ENCODE assay signal across 27 mouse cellular contexts in the genomic region with DNA sequence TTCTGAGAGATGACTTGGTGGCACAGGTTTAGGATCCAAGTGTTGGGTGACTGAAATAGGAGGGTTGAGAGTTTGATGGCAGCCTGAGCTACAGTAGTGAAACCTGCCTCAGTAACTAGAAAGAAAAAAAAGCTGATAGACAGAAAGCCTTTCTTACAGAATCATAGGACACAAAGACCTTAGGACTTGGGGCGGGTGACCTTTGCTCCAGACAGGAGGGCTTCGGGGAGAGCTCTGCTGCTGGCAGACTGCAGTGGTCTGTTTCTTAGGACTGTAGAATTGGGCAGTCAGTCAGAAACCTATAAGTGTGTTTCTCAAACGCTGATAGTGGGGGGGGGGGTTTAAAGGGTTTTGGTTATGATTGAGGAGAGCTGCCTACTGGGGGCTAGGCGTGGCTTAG. TPM values are rescaled to one million over a fixed set of nuclear protein-coding genes. Genes with fewer than 3 reads are reported as not detected.
DNase-seq lines count a peak whose midpoint lies in the region; ATAC-seq and TF ChIP-seq lines count a peak whose summit lies in the region.
"Had no signal": no experiment of that assay in that cellular context is flagged by ENCODE, and none has a peak within 500 bp of the region (broad histone marks: within the 10 kb centered on the region; RNA-seq: fewer than 3 reads in every experiment).

No protein-coding gene starts in this region.

- WGBS in kidney, adult 2 months = 88% methylated on average over 4 of the region's 4 CpGs
- WGBS in kidney, embryonic 16.5 days = 90% methylated on average over 4 of the region's 4 CpGs

- no peak overlapping the region for H3K27ac ChIP-seq in kidney, adult 2 months (ENCODE audit: insufficient read depth, low read depth, low read length)
- H3K27ac ChIP-seq in kidney, embryonic 16.5 days (ENCODE audit: low read length) = no peak overlapping the region
- H3K27ac ChIP-seq in brown adipose tissue, adult 24 weeks (replicated peaks; ENCODE audit: low read depth, low read length) = peak overlapping the region; percentile 42
- H3K27ac ChIP-seq: embryonic facial prominence, embryonic 10.5 days; embryonic facial prominence, embryonic 13.5 days; forebrain, embryonic 12.5 days; forebrain, embryonic 15.5 days; heart, embryonic 15.5 days; hindbrain, embryonic 14.5 days; hindbrain, postnatal 0 days had no signal

- intact Hi-C loops in heart, postnatal 36 days (cut with DNase I) = no loop called here

- peaks cover 8% of the 10 kb centered on the region for H3K4me1 ChIP-seq in kidney, adult 2 months (ENCODE audit: control insufficient read depth, insufficient read depth, low read length)
- no peaks in the 10 kb centered on the region for H3K4me1 ChIP-seq in kidney, embryonic 16.5 days (ENCODE audit: insufficient read depth, low read length)
- H3K4me1 ChIP-seq in brown adipose tissue, adult 24 weeks (ENCODE audit: control insufficient read depth, insufficient read depth, insufficient read length, low read length) = no peaks in the 10 kb centered on the region
- H3K4me1 ChIP-seq: embryonic facial prominence, embryonic 10.5 days; embryonic facial prominence, embryonic 13.5 days; forebrain, embryonic 12.5 days; forebrain, embryonic 15.5 days; heart, embryonic 12.5 days had no signal

- H3K4me3 ChIP-seq in kidney, adult 2 months (ENCODE audit: insufficient read depth, low read depth, low read length) = no peak overlapping the region
- no peak overlapping the region for H3K4me3 ChIP-seq in kidney, embryonic 16.5 days (ENCODE audit: low read length)
- no peak overlapping the region for H3K4me3 ChIP-seq in brown adipose tissue, adult 24 weeks (ENCODE audit: insufficient read depth, low read depth, low read length)
- H3K4me3 ChIP-seq: embryonic facial prominence, embryonic 10.5 days; embryonic facial prominence, embryonic 13.5 days; erythroblast, embryonic 14.5 days; forebrain, embryonic 12.5 days; forebrain, embryonic 15.5 days; heart, embryonic 12.5 days; heart, embryonic 15.5 days had no signal

- no peak for TF ChIP-seq CTCF in kidney, adult 2 months (conservative IDR thresholded peaks at IDR 0.05; ENCODE audit: insufficient read depth, insufficient read length, low read depth, low read length)

- H3K9me3 ChIP-seq in kidney, embryonic 16.5 days (ENCODE audit: low read length) = no peaks in the 10 kb centered on the region
- H3K9me3 ChIP-seq: embryonic facial prominence, embryonic 10.5 days; embryonic facial prominence, embryonic 13.5 days; forebrain, embryonic 12.5 days; forebrain, embryonic 15.5 days; heart, embryonic 12.5 days; heart, embryonic 15.5 days had no signal

- H3K27me3 ChIP-seq in kidney, adult 2 months (replicated peaks; ENCODE audit: control insufficient read depth, insufficient read depth, low read length) = no peaks in the 10 kb centered on the region
- no peaks in the 10 kb centered on the region for H3K27me3 ChIP-seq in kidney, embryonic 16.5 days (ENCODE audit: insufficient read depth, low read length)
- H3K27me3 ChIP-seq: embryonic facial prominence, embryonic 13.5 days; forebrain, embryonic 12.5 days; forebrain, embryonic 15.5 days; heart, embryonic 12.5 days; heart, embryonic 15.5 days had no signal

- H3K9ac ChIP-seq in kidney, embryonic 16.5 days (replicated peaks; ENCODE audit: low read length) = no peak overlapping the region
- H3K9ac ChIP-seq: embryonic facial prominence, embryonic 13.5 days; forebrain, embryonic 12.5 days; forebrain, embryonic 15.5 days; heart, embryonic 12.5 days; heart, embryonic 15.5 days; hindbrain, embryonic 14.5 days had no signal

- DNase-seq in kidney, adult 2 months = peak; percentile 72
- peak; percentile 46 for DNase-seq in kidney, postnatal 10 days
- DNase-seq in kidney, postnatal 36 days = peak; percentile 62 to 67
- no peak for DNase-seq in heart, postnatal 36 days
- DNase-seq: adrenal gland, adult 8-10 months; adrenal gland, postnatal 36 days; cerebellum, adult 11 months; cerebellum, adult 2 months; cerebellum, postnatal 10 days; cerebellum, postnatal 36 days; embryo, embryonic 11 days; gastrocnemius, postnatal 25 days; heart, adult 18-20 months; heart, postnatal 10 days; heart, postnatal 4 days had no signal

- no peak for TF ChIP-seq POLR2A in kidney, adult 2 months (IDR thresholded peaks at IDR 0.05; ENCODE audit: low read depth, low read length)

- H3K36me3 ChIP-seq in kidney, adult 2 months (ENCODE audit: control insufficient read depth, insufficient read depth, low read length) = 0 out of 2 replicates have a peak, but pooled peaks cover 3% of the 10 kb centered on the region
- H3K36me3 ChIP-seq in kidney, embryonic 16.5 days (ENCODE audit: insufficient read depth, low read length) = peaks cover 79% of the 10 kb centered on the region

- ATAC-seq in kidney, embryonic 16.5 days (ENCODE audit: low FRiP score, low TSS enrichment) = no peak
- ATAC-seq: CD4-positive, CD25-positive, alpha-beta regulatory T cell, adult 4 months; forebrain, embryonic 15.5 days; hindbrain, postnatal 0 days had no signal

- H3K4me2 ChIP-seq in kidney, embryonic 16.5 days (replicated peaks; ENCODE audit: low read depth, low read length) = no peak overlapping the region
- H3K4me2 ChIP-seq: embryonic facial prominence, embryonic 13.5 days; forebrain, embryonic 12.5 days; forebrain, embryonic 15.5 days; heart, embryonic 12.5 days; heart, embryonic 15.5 days; hindbrain, embryonic 14.5 days had no signal

RNA-seq across cellular contexts. Expression of a gene that starts 10.4 kb away (rescaled TPM):
- polyA plus RNA-seq in kidney, adult 2 months (2012; rRNA removed) = 401 and 498 TPM in 2 replicates
- polyA plus RNA-seq in kidney, embryonic 16.5 days (2015; fragmentation: Nextera tagmentation; extraction: Ambion mirVana) = 92.3 and 92.6 TPM in 2 replicates
- 84.5 and 100 TPM in 2 replicates for polyA plus RNA-seq in brown adipose tissue, adult 24 weeks (2012; ENCODE audit: insufficient read depth, insufficient read length, missing spikeins)
- total RNA-seq in heart, postnatal 36 days (2021) = 10 to 100 TPM; 12.2 to 17.4 TPM

RNA-seq across cellular contexts. Expression of a gene that starts 19.7 kb away (rescaled TPM):
- 19.3 and 23.6 TPM in 2 replicates for polyA plus RNA-seq in kidney, adult 2 months (2012; rRNA removed)
- 46.4 and 46.9 TPM in 2 replicates for polyA plus RNA-seq in kidney, embryonic 16.5 days (2015; fragmentation: Nextera tagmentation; extraction: Ambion mirVana)
- 47.8 and 56.6 TPM in 2 replicates for polyA plus RNA-seq in brown adipose tissue, adult 24 weeks (2012; ENCODE audit: insufficient read depth, insufficient read length, missing spikeins)
- total RNA-seq in heart, postnatal 36 days (2021) = 10 to 100 TPM; 44.6 to 44.9 TPM

RNA-seq across cellular contexts. Expression of a gene that starts 20.6 kb away (rescaled TPM):
- polyA plus RNA-seq in kidney, adult 2 months (2012; rRNA removed) = 28.2 and 32.1 TPM in 2 replicates
- 118 and 123 TPM in 2 replicates for polyA plus RNA-seq in kidney, embryonic 16.5 days (2015; fragmentation: Nextera tagmentation; extraction: Ambion mirVana)
- polyA plus RNA-seq in brown adipose tissue, adult 24 weeks (2012; ENCODE audit: insufficient read depth, insufficient read length, missing spikeins) = 28.3 and 50.8 TPM in 2 replicates
- 10 to 100 TPM; 37.3 to 37.7 TPM for total RNA-seq in heart, postnatal 36 days (2021)

Comparison
In these comparisons a context has a peak if more than half of its experiments do, and no peak if none do; other contexts are left out.
1. DNase-seq: peak in kidney, adult 2 months (single experiment), kidney, postnatal 10 days (single experiment) and kidney, postnatal 36 days (2 of 2); none in heart, postnatal 36 days (0 of 2).